Mouse (Mus musculus) frontal cortex, adult (tissue): ENCODE measurements around the gene Ripor1.
"Not testable (repeated sequence)": the region's sequence is repeated elsewhere in the genome, so short reads cannot be mapped to it uniquely, and the experiment has no call there.

Source experiments
- ATAC-seq: cut with Nextera tagmentation; 2 replicates; pipeline ENCODE4 v1.9.2; 2017; ENCODE audit warnings: mild to moderate bottlenecking, moderate library complexity, mixed read lengths; ENCODE audit not compliant: low TSS enrichment

The Ripor1 gene

DNA sequence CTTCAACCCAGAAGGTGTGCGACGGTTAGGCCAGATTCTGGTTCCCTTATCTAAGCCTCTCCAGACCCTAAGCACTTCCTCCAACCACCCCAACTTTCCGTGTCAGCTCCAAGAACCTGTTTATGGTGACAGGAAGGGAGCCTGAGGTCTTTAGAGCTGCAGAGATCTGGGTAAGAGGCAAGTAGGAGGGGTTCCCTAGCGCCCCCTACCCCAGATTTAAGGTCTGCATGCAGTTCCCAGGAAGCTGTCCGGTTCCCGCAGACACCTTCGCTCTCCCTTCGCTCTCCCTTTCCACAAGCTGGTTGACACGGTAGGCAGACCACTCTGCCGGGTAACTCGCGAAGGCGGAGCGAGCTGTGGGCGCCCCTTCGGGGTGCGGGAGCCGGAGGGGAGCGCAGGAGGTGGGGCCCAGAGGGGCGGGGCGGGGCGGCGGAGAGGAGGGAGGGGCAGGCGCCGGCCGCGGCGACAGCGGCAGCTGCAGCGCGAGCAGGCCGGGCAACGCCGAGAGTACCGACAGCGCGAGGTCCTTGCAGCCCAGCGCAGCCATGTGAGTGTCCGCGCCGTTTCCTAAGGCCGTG is at the start of gene Ripor1:
Ripor1 (plus strand) TSS at position 452 of the 578 bp plus-strand sequence.
- ATAC-seq: peak; percentile 66

DNA sequence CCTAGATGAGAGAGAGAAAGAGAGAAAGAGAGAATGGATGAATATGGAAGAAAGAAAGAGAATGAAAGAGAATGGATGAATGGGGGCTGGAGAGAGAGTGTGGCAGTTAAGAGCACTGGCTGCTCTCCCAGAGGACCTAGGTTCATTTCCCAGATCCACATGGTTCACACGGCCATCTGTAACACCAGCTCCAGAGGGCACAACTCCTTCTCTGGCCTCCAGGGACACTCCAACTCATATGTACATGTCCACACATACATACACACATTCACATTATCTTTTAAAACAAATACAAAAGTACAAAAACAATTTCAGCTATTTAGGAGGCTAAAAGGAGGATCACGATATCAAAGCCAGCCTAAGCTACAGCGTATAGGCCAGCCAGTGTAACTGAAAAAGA is 42.2 kb upstream of the Ripor1 start:
- ATAC-seq: no peak

DNA sequence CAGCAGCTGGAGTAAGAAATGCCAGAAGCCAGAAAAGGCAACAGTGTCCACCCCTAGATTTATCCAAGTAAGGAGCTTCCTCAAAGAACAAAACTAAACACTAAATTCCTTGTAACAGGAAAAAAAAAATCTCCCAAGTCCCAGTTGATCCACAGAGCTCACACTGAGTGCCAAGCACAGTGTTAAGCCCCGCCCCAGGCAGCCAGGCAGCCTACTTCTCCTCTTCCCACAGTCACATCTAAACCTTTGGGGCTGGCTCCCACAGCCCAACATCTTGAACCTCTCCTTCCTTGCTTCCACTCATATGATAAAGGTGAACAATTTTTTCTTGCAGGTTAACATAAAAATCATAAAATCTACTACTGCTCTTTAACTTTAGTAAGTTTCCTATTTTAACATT is 41.2 kb upstream of the Ripor1 start:
- no peak for ATAC-seq

DNA sequence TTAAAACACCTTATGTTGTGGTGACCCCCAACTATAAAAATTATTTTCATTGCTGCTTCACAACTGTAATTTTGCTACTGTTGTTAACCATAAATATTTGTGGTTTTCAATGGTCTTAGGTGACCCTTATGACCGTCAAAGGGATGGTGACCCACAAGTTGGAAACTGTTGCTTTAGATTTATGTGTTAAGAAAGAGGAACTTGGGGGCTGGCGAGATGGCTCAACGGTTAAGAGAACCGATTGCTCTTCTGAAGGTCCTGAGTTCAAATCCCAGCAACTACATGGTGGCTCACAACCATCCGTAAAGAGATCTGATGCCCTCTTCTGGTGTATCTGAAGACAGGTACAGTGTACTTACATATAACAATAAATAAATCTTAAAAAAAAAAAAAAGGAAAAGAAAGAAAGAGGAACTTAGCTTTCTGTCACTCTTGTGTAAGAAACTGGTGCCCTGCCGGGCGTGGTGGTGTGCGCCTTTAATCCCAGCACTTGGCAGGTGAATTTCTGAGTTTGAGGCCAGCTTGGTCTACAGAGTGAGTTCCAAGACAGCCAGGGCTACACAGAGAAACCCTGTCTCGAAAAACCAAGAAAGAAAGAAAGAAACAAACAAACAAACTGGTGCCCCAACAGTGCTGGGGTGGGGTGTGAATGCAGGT is 40.4 kb upstream of the Ripor1 start:
- not testable (repeated sequence) for ATAC-seq

DNA sequence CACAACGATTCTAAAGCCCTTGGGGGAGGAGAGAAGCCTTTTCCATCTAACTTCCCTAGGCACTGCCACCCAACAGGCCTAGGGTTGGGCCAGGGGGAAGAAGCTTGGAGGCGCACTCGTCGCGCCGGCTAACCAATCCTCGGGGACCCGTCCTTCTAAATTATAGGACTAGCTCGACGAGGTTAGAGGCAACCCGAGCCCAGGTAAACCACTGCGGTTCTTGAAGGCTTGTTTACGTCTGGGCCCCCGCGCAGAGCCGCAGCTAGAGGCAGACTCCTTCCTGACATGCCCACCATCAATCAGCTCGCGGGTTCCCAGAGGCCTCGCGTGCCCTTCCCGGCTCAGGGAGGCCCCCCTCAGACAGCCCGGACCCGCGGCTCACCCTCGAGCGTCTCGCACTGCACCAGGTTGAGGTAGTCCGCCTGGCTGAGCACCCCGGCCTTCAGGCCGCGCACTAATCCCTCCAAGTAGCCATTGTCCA is 39.6 kb upstream of the Ripor1 start:
- peak; percentile 21; the same call in 1 of the 2 replicates for ATAC-seq

DNA sequence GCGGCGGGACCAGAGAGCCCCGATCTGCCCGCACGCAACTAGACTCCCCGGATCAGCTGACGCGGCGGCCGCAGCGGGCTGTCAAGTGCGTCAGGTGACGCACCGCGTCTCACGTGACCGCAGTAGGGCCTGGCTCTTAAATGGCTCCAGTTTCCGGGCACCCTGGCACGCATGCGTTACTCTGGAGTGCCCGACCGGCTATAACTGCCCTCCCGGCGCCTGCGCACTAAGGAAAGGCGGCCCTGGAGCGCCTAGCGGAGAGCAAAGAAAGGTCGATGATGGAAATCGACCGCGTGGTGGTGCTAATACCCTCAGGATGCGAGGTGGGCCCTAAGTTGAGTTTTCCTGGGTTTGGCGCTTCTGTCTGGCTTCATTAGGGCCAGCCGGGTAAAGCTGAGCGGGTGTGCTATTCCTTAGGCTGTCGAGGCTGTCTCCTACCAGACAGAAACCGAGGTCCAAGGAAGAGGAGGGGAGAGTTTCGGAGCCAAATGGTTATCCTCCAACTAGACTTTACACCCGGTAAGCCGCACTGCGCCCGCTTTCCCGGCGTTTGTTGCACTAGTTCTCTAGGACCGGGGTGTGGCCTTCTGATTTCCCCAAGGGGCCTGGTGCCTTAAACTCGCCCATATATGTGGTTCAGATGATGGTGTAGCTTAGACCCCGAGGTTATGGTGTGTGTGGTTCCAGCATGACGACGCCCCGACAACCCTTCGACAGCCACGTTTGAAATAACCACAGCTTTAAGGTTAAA is 38.9 kb upstream of the Ripor1 start, which contains the start of gene Atp6v0d1:
Atp6v0d1 (minus strand) TSS at position 96 of the 751 bp plus-strand sequence.
- ATAC-seq: peak; percentile 94

DNA sequence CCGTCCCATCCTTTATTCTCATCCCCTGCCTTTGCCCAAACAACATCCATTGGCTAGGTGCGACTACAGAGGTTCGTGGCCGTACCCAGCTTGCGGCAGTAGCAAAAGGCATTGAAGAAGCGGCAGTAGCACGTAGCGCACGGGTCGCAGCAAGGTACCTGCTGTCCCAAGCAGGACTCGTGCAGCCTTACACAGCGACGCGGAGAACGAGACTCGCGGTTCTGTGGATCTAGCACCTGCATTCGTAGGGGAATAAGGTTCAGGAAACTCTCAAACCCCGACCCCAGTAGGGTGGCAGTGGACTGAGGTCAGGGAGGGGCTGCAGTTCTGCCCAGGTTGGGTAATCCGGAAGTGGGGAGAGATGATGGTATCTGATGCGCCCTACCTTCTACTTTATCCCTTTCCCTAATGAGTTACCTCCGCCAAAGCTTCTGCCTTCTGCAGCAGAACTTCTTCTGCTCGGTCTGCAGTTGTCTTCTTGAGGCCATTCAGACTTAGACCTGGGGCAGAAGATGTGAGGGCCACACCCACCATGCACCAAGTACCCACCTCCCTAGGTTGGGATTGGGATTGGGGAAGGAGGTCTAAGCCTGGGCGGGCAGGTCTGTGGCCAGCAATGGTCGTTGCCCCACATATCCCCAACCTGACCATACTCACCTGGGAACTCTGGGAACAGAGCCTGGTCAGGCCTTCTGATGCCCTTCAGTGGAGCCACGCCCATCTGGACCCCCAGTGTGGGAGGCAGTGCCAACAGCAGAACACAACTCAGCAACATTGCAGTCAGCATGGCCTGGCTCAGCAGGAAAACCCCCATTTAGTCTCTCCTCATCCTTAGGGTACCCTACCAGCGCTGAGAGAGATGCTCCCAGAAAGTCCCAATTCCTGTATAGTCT is 38.1 kb upstream of the Ripor1 start:
- ATAC-seq: 0 out of 2 replicates have a peak, but pooled peaks have one; percentile 1

DNA sequence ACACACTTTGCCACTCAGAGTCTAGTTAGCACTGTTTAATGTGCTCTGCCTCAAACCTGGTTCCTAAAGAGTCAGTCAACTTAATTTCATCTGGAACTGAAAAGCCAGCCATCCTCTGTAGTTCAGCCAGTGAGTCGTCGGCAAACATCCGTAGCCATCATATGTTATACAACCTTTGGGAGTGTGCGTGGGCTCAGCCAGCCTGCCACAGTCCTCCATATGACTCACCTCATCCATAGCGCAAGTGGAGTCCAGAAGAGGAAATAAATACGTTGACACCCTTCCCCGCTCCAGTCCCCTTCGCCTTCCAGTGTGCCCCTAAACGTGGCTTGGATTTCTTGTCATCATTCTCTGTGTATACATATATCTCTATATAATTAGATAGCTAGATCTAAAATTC is 33.2 kb upstream of the Ripor1 start:
- ATAC-seq: peak; percentile 95

DNA sequence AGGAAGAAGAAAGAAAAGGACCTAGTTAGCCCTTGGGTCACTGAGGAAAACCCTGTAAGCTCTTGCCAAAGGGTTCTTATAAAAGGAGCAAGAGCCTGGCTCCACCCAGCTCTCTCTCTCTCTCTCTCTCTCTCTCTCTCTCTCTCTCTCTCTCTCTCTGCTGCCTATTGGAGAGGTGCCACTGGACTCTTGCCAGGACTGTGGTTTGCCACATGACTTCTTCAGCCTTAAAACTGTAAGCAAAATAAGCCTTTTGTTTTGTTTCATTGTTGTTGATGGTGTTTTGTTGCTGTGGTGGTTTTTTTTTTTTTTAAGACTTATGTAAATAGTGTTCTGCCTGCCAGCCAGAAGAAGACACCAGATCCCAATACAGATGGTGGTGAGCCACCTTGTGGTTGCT is 31.6 kb upstream of the Ripor1 start:
- no peak for ATAC-seq

DNA sequence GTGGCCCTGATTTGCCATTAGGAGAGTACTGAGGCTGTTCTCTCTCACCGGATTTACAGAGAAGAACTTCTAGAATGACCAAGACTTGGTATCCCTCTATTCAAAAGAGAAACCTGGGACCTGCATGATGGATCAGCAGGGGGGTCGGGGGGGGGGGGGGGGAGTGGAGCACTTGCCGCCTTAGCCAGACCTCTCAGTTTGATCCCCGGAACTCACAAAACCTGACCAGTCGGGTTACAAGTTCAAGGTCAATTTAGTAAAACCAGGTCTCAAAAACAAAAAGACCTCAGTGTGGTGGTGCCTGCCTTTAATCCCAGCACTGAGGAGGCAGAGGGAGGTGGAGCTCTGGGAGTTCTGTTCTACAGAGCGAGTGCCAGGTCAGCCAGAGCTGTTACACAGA is 30.3 kb upstream of the Ripor1 start:
- no peak for ATAC-seq

DNA sequence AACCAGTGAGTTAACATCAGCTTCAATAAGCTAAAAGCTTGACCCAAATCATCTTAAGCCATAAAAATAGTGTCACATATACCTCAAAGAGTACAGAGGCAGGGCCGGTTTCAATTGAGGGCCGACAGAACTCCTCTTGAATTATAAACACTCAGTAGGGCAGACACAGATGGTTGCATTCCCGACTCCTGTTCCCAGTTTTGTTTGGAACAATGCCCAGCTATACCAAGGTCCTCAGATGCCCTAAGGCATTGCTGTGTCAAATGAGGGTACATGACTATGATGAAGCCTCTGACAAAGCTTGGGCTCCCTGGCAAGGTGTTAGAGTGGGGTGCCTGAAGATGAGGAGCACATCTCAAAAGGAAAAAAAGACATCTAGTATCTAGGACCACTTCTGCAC is 29.5 kb upstream of the Ripor1 start:
- ATAC-seq: no peak

DNA sequence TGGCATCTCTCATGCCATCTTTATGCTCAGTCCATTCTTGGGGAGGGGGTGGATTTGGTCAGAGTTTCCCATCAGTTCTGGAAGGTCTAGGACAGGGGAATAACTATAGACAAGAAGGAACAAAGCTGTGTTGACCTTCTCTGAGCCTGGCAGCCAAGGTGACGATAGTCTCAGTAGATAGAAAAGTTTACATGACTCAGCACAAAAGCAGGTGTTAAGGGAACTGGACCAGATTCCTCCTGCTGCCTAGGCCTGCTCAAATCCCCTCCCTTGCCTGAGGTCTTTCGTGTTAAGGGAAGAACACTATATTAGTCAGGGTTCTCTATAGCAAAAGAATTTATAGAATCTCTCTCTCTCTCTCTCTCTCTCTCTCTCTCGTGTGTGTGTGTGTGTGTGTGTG is 25.3 kb upstream of the Ripor1 start:
- ATAC-seq: no peak

DNA sequence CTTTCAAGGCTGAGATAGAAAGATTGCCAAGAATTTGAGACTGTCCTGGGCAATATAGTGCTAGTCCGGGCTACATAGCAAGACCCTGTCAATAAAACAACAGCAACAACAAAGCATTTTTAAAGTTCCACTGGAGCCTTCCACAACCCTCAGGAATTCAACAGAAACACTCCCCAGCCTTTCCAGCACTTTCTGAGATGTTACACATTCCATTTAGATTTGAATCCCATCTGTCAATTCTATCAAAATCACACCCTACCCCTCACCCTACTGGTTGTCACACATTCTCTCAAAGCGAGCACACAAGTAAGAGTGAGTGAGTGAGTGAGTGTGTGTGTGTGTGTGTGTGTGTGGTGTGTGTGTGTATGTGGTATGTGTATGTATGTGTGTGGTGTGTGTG is 12.6 kb upstream of the Ripor1 start:
- ATAC-seq: no peak

DNA sequence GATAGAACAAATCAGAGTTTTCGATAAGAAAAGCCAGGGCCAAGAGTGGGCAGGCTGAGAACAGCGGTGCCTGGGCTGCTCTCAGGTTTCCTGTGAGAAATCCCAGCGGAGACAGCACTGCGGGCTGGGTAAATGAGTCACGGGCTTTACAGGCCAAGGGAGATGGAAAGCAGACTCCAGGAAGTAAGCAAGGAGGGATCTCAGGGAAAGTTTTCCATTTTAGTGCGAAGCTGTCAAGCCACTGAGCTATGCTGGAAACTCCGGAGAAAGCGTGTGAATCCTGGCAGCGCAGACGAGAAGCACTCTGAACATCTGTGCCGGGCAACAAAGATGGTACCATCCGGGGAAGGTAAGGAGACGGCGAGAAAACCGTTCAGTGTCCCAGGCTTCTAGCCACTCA is 11.2 kb upstream of the Ripor1 start:
- peak; percentile 87 for ATAC-seq

DNA sequence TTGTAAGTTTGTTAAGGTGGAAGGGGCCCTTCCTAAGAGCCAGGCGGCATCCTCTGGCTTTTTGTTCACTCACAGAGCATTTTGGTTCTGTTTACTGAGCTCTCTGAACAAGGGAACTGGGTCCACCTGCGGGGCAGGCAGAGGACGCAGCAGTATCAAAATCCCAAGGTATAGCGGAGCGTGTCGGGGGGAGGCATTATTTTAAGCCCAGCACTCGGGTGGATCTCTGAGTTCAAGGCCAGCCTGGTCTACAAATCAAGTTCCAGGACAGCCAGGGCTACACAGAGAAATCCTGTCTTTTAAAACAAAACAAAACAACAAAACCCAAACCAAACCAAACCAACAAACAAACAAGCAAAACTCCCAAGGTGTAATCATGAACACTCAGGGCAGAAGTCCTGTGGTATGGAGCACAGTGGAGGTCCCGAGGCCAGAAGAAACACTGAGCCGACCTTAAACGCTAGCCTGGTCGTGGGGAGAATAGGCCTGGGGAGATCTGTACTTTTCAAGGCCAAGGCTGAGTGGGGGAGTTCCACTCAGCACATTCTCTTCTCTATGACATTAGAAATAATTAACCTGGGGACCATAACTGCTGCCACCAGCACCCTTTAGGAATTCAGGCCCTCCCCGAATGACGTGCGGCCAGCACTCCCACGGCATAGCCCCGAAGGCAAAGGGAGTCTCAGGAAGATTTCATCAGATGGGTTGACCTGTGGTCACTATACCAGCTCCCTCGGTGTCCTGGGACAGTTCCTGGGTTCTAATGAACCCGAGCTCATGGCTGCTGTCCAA is 10.4 kb upstream of the Ripor1 start:
- ATAC-seq: no peak

DNA sequence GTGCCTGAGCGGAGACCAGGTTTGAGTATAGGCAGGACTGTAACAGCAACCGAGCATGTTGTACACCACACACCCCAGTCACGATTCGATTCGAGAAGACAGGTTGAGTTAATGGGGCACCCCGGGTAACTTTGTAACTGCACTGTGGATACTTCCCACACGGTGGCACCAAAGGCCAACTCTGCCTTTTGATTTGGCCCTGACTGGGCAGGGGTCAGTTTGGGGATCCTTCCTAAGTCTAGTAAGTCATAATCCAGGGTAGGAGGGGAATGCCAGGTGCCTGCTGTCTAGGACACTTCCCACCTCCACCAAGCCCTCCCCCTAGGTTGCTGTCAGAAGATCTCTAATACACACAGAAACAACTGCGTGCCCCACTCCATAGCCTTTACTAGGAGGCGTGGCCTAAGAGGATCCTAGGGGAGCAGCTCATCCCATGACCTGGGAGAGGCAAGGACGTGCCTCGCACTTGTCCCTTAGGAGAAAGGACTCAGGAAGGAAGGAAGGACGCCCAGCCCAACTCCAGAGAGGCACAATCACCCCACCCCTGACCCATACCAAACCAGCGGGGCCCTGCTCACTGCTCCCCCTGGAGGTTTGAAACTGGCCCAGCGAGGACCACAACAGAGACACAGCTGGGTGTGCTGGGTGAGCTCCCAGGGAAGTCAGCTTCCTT is 8.6 kb upstream of the Ripor1 start:
- peak; percentile 45 for ATAC-seq

DNA sequence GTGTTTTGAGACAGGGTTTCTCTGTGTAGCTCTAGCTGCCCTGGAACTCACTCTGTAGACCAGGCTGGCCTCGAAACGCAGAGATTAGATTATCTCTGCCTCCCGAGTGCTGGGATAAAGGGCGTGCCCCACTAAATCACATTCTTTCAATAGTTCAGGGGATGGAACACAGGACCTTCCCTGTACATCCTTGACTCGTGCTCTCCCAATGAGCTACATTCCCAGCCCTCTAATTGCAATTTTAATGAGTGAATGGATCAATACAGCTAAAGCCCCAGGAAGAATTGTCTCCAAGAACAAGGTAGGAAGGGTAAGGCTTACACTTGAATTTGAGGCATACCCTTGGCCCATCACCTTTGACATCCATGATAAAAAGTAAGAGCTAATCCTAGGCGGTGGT is 6.3 kb upstream of the Ripor1 start:
- ATAC-seq: no peak

DNA sequence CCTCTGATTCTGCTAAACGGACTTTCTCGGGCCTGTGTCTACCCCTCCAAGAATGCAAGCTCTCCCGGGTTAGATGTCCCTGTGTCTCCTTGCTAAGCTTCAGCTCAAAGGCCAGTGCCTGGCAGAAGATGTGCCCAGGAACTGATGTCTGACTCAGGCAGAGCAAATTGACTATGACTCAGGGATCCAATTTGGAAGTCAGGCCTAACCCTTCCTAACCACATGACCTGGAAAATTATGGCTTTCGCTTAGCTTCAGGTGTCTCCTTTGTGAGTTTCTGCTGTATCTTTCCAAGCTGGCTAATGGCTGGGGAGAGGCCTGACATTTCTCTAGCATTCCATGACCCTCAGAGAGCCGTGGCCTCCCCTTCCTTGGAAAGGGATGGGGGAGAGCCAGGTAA is 3.8 kb upstream of the Ripor1 start:
- no peak for ATAC-seq

DNA sequence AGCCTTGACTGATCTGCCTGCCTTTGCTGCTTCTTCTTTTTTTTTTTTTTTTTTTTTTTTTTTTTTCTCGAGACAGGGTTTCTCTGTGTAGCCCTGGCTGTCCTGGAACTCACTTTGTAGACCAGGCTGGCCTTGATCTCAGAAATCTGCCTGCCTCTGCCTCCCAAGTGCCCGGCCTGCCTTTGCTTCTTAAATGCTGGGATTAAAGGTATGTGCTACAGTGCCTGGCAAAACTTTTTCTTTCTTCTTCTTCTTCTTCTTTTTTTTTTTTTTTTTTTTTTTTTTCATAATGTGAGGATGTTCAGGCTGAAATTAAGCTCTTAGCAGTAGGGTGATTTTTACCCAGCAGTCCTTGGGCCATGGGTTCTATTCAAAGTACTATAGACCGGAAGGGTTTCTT is 2.5 kb upstream of the Ripor1 start:
- ATAC-seq: not testable (repeated sequence)

DNA sequence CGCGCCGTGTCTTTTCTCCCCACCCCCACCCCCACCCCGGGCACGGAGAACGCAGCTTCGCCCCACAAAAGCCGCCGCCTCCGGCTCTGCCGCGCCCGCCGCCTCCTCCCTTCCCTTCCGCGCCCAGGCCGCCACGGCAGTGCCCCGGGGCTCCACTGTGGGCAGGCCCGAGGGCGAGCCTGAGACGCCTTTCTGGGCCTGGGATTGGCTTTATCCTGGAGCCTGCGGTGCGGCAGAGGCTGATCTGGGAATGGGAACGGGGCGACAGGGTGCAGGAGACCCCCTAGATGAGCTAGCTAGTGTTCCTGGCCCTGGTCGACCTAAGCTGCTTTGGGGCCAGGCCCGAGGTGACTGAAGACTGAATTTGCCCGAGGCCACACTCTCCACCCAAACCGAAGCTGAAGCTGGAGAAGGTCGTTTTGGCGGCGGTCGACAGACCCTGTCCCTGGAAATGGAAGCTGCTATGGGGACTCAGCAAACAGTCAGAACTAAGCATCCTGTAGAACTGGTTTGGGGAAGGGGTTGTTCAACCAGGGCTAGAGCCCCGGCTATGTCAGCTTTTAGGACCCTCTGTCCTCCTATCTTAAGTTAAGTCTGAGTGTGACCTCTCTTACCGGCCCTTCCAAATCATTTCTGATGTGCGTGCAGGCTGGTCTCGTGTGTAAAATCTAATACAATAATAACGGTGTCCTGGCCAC is 585 bp downstream of the Ripor1 start:
- ATAC-seq: peak; percentile 24
